Mouse (Mus musculus) neural tube, embryonic 15.5 days (tissue): ENCODE measurements around the gene Slc17a8. TPM values are rescaled to one million over a fixed set of nuclear protein-coding genes. Genes with fewer than 3 reads are reported as not detected.
A peak's percentile ranks its signal among the peaks of the same experiment; 100 is the strongest.

ENCODE experiments used
- ATAC-seq: fragments of 200-750 bp; cut with Nextera tagmentation; 2 replicates; pipeline ENCODE4 v1.8.0; 2017; ENCODE audit warnings: mild to moderate bottlenecking, moderate TSS enrichment, moderate library complexity; ENCODE audit not compliant: low FRiP score
- H3K27ac ChIP-seq: fragments of 300-500 bp; sonication (generic); replicated peaks from 2 replicates; pipeline ENCODE4 v1.5.1; 2015; ENCODE audit warnings: mild to moderate bottlenecking, inconsistent platforms
- H3K27me3 ChIP-seq: fragments of 300-500 bp; sonication (generic); replicated peaks from 2 replicates; pipeline ENCODE4 v1.6.1; 2015; ENCODE audit warnings: inconsistent platforms
- H3K36me3 ChIP-seq: fragments of 300-500 bp; sonication (generic); 2 replicates; pipeline ENCODE4 v1.6.1; 2015; ENCODE audit warnings: inconsistent platforms
- H3K4me1 ChIP-seq: fragments of 300-500 bp; sonication (generic); 2 replicates; pipeline ENCODE4 v1.6.1; 2015; ENCODE audit warnings: inconsistent platforms
- H3K4me2 ChIP-seq: fragments of 300-500 bp; sonication (generic); 2 replicates; pipeline ENCODE4 v1.6.1; 2015; ENCODE audit warnings: inconsistent platforms, mild to moderate bottlenecking, moderate library complexity
- H3K4me3 ChIP-seq: fragments of 300-500 bp; sonication (generic); replicated peaks from 2 replicates; pipeline ENCODE4 v1.5.1; 2015; ENCODE audit warnings: mild to moderate bottlenecking, inconsistent platforms
- H3K9ac ChIP-seq: fragments of 300-500 bp; sonication (generic); replicated peaks from 2 replicates; pipeline ENCODE4 v1.6.1; 2015; ENCODE audit warnings: mild to moderate bottlenecking, inconsistent platforms
- H3K9me3 ChIP-seq: fragments of 300-500 bp; sonication (generic); replicated peaks from 2 replicates; pipeline ENCODE4 v1.6.1; 2016; ENCODE audit warnings: inconsistent platforms
- WGBS: fragments of 180-500 bp; shearing (Covaris S2); methylation state at CpG from one replicate; pipeline ENCODE4 v1.1.7; 2015; ENCODE audit warnings: mixed read lengths; 5-methylcytosine and 5-hydroxymethylcytosine counted together
- polyA plus RNA-seq: library from polyadenylated mRNA; unstranded; fragments of >200 nt; fragmentation: Nextera tagmentation; extraction: Ambion mirVana; gene quantifications from 2 replicates; pipeline ENCODE4 v1.2.1, GENCODE M21; 2015

The Slc17a8 gene
- polyA plus RNA-seq, 1 experiment from 2014 or later, result 0.54 TPM

DNA sequence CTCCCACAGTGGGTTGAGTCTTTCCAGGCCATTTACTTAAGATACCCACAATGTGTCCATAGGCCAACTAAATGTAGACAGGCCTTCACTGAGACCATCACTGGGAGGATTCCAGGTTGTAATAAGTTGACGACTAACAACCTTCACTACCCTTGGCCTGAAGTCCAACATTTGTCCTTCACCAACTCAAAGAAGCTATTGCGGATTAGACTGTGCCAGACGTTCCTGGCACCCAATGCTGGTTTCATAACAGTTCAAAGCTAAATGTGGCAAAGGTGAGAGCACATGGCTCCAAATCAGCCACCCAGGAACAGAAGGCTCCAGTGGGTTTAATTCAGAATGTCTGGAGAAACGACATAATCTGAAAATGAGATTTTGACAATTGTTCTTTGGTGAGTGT, 12.1 kb upstream of the Slc17a8 start:
- Histone ChIP-seq H3K4me2 (no peak overlapping the region), H3K9ac (no peak overlapping the region), H3K27me3 (no peaks in the 10 kb centered on the region), H3K27ac (no peak overlapping the region), H3K4me1 (no peaks in the 10 kb centered on the region), H3K36me3 (no peaks in the 10 kb centered on the region), H3K4me3 (no peak overlapping the region), H3K9me3 (no peaks in the 10 kb centered on the region)
- WGBS, result 90% methylated on average over 4 of the region's 4 CpGs
- no peak for ATAC-seq

DNA sequence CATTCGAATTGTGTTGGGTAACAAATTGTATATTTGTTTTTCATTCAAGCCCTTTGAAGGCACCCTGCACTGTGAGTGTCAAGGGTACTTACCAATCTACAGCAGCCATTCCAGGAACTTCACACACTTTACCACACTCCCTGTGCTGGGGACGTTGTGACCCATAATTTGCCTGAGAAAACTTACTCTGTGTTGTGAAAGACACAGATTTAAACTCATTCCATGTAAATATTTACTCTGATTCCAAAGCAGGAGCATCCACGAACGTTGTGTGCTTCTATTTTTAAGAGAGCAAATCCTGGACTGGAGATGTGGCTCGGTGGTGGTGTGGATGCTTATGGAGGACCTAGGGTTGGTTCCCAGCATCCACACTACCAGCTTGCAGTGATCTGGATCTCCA, 10.8 kb upstream of the Slc17a8 start:
- no peak for ATAC-seq
- no peaks in the 10 kb centered on the region for H3K36me3 ChIP-seq
- H3K9ac ChIP-seq, result no peak overlapping the region
- no peaks in the 10 kb centered on the region for H3K4me1 ChIP-seq
- no peak overlapping the region for H3K4me3 ChIP-seq
- no peak overlapping the region for H3K27ac ChIP-seq
- WGBS, result 75% methylated on average over 5 of the region's 5 CpGs
- no peak overlapping the region for H3K4me2 ChIP-seq
- H3K27me3 ChIP-seq, result no peaks in the 10 kb centered on the region
- no peaks in the 10 kb centered on the region for H3K9me3 ChIP-seq

DNA sequence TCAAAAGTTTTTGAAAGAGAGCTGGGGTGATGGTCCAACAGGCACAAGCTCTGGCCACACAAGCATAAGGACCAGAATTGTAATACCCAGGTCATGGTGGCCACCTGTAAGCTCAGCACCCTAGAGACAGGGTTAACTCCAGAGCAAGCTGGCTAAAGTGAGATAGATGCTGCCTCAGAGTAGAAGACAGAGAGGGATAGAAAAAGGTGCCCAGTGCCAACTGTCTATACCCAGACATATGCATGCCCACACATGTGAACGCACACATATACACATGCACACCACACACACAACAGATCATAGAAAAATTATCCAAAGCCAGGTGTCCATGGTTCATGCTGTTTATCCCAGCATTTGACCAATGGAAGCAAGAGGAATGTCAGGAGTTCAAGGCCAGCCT, 9.5 kb upstream of the Slc17a8 start:
- Histone ChIP-seq H3K9ac (no peak overlapping the region), H3K4me1 (no peaks in the 10 kb centered on the region), H3K36me3 (no peaks in the 10 kb centered on the region), H3K4me2 (no peak overlapping the region), H3K27me3 (no peaks in the 10 kb centered on the region), H3K4me3 (no peak overlapping the region), H3K27ac (no peak overlapping the region), H3K9me3 (no peaks in the 10 kb centered on the region)
- peak; percentile 28; the same call in 1 of the 2 replicates for ATAC-seq
- 88% methylated on average over 1 of the region's 1 CpGs for WGBS

DNA sequence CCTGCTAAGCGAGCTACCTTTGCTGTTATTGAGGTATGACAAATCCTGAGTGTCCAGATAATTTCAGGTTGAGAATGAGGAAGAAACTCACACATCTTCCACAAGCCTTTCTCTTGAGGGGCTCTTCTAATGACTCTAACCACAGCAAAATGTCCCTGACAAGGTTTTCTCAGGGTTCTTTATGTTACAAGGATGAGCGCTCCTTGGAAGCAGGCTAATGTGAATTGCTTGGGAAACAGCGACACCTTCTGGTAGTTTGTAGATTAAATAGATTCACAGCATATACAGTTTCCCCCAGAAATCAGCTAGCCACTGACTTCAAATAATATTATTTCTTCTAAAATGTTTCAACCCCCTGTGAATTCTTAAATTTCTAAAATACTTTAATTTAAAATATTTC, 9.0 kb upstream of the Slc17a8 start:
- no peak overlapping the region for H3K4me3 ChIP-seq
- no peak overlapping the region for H3K27ac ChIP-seq
- ATAC-seq, result peak; percentile 83
- H3K9me3 ChIP-seq, result no peaks in the 10 kb centered on the region
- no peaks in the 10 kb centered on the region for H3K36me3 ChIP-seq
- H3K9ac ChIP-seq, result no peak overlapping the region
- H3K4me1 ChIP-seq, result no peaks in the 10 kb centered on the region
- WGBS, result 34% methylated on average over 3 of the region's 3 CpGs
- no peak overlapping the region for H3K4me2 ChIP-seq
- no peaks in the 10 kb centered on the region for H3K27me3 ChIP-seq

DNA sequence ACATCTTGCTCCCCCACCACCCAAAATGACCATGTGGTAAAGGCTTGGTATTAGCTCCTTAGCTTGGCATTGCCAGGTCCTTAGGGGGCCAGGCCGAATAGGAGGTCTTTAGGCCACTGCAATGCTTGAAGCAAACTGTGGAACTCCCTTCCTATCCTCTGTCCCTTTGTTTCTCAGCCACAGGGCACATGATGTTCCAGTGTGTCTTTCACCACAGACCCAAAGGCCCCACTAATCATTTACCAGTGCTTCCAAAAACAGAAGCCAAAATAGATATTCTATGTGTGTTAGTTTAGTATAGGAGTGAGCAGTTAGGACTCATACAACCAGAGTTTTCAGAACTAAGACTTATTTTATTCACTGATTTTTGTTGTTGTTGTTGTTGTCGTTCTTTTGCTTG, 5.7 kb upstream of the Slc17a8 start:
- Histone ChIP-seq H3K4me1 (no peaks in the 10 kb centered on the region), H3K4me3 (no peak overlapping the region), H3K27ac (no peak overlapping the region), H3K9ac (no peak overlapping the region), H3K9me3 (no peaks in the 10 kb centered on the region), H3K4me2 (no peak overlapping the region), H3K36me3 (no peaks in the 10 kb centered on the region), H3K27me3 (no peaks in the 10 kb centered on the region)
- no peak for ATAC-seq
- 89% methylated on average over 2 of the region's 2 CpGs for whole genome bisulfite sequencing

DNA sequence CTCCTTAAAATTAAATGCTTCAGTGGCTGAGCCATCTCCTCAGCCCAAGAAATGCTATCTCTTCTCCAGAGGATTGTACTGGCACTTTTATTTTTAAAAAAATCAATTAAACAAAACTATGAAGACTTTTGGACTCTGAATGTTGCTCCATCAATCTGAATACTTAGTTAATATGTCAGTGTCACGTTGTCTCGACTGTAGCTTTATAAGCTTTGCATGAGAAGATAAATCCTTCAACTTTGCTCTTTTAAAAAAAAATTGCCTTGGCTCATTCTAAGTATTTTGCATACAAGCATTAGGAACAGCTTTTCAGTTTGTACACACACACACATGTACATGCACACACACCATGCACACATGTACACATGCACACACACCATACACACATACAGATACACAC, 3.1 kb upstream of the Slc17a8 start:
- Histone ChIP-seq H3K9me3 (no peaks in the 10 kb centered on the region), H3K9ac (no peak overlapping the region), H3K27me3 (no peaks in the 10 kb centered on the region), H3K27ac (no peak overlapping the region), H3K36me3 (no peaks in the 10 kb centered on the region), H3K4me3 (no peak overlapping the region), H3K4me2 (no peak overlapping the region), H3K4me1 (0 out of 2 replicates have a peak, but pooled peaks cover 3% of the 10 kb centered on the region)
- ATAC-seq, result no peak
- WGBS, result 85% methylated on average over 2 of the region's 2 CpGs

DNA sequence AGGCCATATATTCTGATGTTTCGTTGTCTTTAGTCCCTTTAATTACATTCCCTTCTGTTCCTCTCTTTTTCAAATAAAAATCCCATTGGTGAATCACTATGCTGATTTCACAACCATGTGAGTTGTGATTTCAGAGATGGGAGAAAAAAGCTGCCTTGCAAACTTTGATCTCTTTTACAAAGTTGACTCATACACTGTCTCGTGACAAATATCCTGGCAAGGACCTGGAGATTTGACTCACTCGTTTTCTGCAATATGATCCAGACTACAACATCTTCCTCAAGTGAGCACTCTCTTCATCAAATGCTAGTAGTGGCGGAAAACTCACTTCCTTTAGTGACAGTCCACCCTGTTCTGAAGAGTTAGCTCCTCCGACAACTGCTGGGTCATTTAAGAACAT, 21.7 kb downstream of the Slc17a8 start:
- WGBS, result 85% methylated on average over 5 of the region's 5 CpGs
- H3K27ac ChIP-seq, result no peak overlapping the region
- H3K36me3 ChIP-seq, result no peaks in the 10 kb centered on the region
- no peak for ATAC-seq
- no peaks in the 10 kb centered on the region for H3K27me3 ChIP-seq
- H3K9me3 ChIP-seq, result no peaks in the 10 kb centered on the region
- no peak overlapping the region for H3K4me3 ChIP-seq
- H3K4me2 ChIP-seq, result no peak overlapping the region
- no peaks in the 10 kb centered on the region for H3K4me1 ChIP-seq
- H3K9ac ChIP-seq, result no peak overlapping the region

DNA sequence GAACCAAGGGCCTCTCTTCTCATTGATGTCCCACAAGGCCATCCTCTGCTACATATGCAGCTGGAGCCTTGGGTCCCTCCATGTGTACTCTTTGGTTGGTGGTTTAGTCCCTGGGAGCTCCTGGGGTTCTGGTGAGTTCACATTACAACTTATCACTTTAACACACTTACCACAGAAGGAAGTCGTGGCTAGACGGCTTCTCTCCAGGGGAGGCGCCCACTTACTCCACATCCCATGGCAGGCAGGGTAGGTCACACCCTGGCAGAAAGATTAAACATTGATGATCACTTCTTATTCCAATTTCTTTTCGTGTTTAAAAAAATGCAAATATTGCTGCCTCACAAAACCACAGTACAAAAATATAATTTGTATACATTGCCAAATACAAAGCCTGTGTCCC, 23.8 kb downstream of the Slc17a8 start:
- H3K4me1 ChIP-seq, result peaks cover 4% of the 10 kb centered on the region; the same call in 1 of the 2 replicates
- ATAC-seq, result no peak
- whole genome bisulfite sequencing, result 86% methylated on average over 4 of the region's 4 CpGs
- H3K27me3 ChIP-seq, result no peaks in the 10 kb centered on the region
- no peaks in the 10 kb centered on the region for H3K9me3 ChIP-seq
- no peak overlapping the region for H3K4me3 ChIP-seq
- no peaks in the 10 kb centered on the region for H3K36me3 ChIP-seq
- no peak overlapping the region for H3K9ac ChIP-seq
- no peak overlapping the region for H3K27ac ChIP-seq
- no peak overlapping the region for H3K4me2 ChIP-seq

DNA sequence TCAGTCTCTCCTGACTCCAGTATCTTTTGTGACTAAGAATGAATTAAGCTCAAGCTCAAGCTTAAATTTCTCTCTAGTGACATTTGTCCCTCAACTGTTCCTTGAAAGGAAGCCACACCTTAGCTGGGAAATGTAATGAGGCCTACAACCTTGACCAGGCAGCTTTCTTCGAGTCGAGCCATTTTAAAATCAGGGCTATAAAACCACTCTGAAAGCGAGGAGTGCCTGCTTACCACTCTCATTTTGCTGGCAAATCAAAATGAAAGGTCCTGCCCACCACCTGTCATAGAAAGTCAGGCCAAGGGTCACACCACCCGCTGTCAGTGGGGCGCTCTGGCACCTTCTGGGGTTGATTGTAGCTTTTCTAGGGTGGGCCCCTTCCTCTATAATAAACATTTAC, 25.1 kb downstream of the Slc17a8 start:
- no peak overlapping the region for H3K4me2 ChIP-seq
- no peaks in the 10 kb centered on the region for H3K27me3 ChIP-seq
- no peak overlapping the region for H3K9ac ChIP-seq
- H3K9me3 ChIP-seq, result no peaks in the 10 kb centered on the region
- no peak for ATAC-seq
- no peaks in the 10 kb centered on the region for H3K36me3 ChIP-seq
- no peak overlapping the region for H3K27ac ChIP-seq
- no peak overlapping the region for H3K4me3 ChIP-seq
- H3K4me1 ChIP-seq, result peaks cover 4% of the 10 kb centered on the region; the same call in 1 of the 2 replicates
- WGBS, result 87% methylated on average over 5 of the region's 5 CpGs

DNA sequence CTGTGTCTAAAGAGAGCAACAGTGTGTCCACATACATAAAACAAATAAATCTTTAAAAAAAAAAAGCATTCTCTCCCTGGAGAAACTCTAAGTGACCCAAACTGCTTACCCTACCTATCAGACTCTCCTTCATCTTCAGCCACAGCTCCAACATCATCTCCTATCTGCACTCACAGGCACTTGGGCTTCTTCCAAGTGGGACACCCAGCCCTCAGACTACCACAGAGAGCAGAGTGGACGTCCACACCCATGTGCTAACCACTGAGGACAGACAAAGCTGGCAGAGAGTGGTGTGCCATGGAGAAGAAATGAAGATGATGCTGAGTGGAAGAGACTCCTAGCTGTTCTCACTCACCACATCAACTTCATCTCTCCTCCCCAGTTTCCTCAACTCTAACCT, 25.5 kb downstream of the Slc17a8 start:
- Histone ChIP-seq H3K9ac (no peak overlapping the region), H3K27me3 (no peaks in the 10 kb centered on the region), H3K27ac (no peak overlapping the region), H3K4me2 (no peak overlapping the region), H3K9me3 (no peaks in the 10 kb centered on the region), H3K4me1 (peaks cover 4% of the 10 kb centered on the region; the same call in 1 of the 2 replicates), H3K36me3 (no peaks in the 10 kb centered on the region), H3K4me3 (no peak overlapping the region)
- no peak for ATAC-seq
- WGBS, result 76% methylated on average over 1 of the region's 1 CpGs

DNA sequence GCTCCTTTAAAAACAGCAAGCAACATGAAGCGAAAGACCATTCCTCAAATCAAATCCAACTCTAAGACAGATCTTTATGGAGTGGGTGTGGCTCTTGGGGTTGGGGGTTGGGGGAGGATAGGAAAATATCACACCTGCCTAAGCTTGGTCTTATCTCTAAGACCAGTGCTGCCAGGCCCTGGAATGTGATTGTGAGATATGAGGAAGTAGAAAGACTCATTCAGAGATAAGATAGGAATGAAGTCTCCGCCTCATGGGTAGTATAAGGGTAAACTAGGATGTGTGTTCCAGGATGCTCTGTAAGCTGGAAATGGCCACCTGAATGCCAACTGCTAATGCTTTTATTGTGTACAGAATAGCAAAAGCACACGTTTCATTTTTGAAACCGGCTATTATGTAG, 26.7 kb downstream of the Slc17a8 start:
- 90% methylated on average over 4 of the region's 4 CpGs for WGBS
- no peak overlapping the region for H3K4me2 ChIP-seq
- ATAC-seq, result no peak
- H3K4me1 ChIP-seq, result peaks cover 4% of the 10 kb centered on the region; the same call in 1 of the 2 replicates
- H3K9me3 ChIP-seq, result no peaks in the 10 kb centered on the region
- H3K36me3 ChIP-seq, result no peaks in the 10 kb centered on the region
- H3K27ac ChIP-seq, result no peak overlapping the region
- H3K27me3 ChIP-seq, result no peaks in the 10 kb centered on the region
- H3K4me3 ChIP-seq, result no peak overlapping the region
- H3K9ac ChIP-seq, result no peak overlapping the region

DNA sequence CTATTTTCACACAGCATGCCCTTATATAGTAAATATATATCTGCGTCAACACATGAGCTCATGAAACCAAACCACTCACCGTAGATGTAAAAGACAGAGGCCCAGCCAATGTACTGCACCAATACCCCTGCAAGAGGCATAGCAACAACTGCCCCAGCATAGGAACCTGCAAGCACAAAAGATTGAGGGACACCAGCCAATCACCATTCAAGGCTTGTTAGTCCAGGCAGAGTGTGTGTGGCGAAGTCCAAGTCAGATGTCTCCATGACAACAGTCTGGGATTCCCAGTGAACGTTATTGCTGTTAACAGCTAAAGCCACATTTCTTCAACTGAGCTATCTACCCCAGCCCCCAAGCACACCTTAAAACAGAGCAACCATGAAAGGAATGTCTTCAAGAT, 28.3 kb downstream of the Slc17a8 start:
- no peak overlapping the region for H3K4me2 ChIP-seq
- H3K27me3 ChIP-seq, result no peaks in the 10 kb centered on the region
- no peaks in the 10 kb centered on the region for H3K9me3 ChIP-seq
- H3K36me3 ChIP-seq, result no peaks in the 10 kb centered on the region
- H3K9ac ChIP-seq, result no peak overlapping the region
- no peak for ATAC-seq
- H3K27ac ChIP-seq, result no peak overlapping the region
- 38% methylated on average over 4 of the region's 4 CpGs for WGBS
- no peak overlapping the region for H3K4me3 ChIP-seq
- peaks cover 4% of the 10 kb centered on the region; the same call in 1 of the 2 replicates for H3K4me1 ChIP-seq

DNA sequence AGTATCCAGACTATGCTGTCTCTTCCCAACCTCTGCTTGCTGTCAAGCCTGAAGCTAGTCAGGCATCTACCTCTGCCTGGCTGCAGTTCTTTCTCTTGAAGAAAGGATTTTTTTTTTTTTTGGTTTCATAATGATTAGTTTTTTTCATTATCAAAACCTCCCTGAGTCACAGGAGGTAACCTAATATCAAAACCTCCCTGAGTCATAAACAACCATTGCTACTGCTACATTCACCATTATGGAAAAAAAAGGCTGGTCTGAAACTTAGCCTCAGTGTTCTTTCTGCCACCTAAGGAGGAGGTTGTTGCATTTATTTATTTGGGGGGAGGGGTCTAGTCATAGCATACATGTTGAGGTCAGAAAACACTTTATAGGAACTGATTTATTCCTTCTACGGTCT, 31.2 kb downstream of the Slc17a8 start:
- Histone ChIP-seq H3K9me3 (no peaks in the 10 kb centered on the region), H3K9ac (no peak overlapping the region), H3K4me3 (no peak overlapping the region), H3K27me3 (no peaks in the 10 kb centered on the region), H3K27ac (no peak overlapping the region), H3K4me2 (no peak overlapping the region), H3K36me3 (no peaks in the 10 kb centered on the region), H3K4me1 (peaks cover 4% of the 10 kb centered on the region; the same call in 1 of the 2 replicates)
- no peak for ATAC-seq
- WGBS, result 86% methylated on average over 1 of the region's 1 CpGs
